Mouse (Mus musculus) MEL (cell line): ENCODE measurements around the gene Stra6l. TPM values are rescaled to one million over a fixed set of nuclear protein-coding genes. Genes with fewer than 3 reads are reported as not detected.
A peak's percentile ranks its signal among the peaks of the same experiment; 100 is the strongest.

Experiments used
- DNase-seq: peaks from one replicate; pipeline ENCODE4 v3.0.0; 2011; ENCODE audit warnings: low read depth, low spot score
- H3K27ac ChIP-seq: 2 replicates; pipeline ENCODE4 v1.5.1; 2012; ENCODE audit warnings: low read depth, mild to moderate bottlenecking, control low read depth, low read length, moderate library complexity; ENCODE audit not compliant: control insufficient read depth
- H3K27me3 ChIP-seq, 2 experiments: fragments of 150-350 bp in 1 of 2; sonication (generic) in 1 of 2; 2 replicates each; pipeline ENCODE4 v1.6.1; 2012; ENCODE audit warnings: low read length in 2 of 2, mild to moderate bottlenecking in 2 of 2, improper control_type of control experiment in 1 of 2, moderate library complexity in 1 of 2; ENCODE audit not compliant: insufficient read depth in 2 of 2, control insufficient read depth in 1 of 2
- H3K36me3 ChIP-seq, 2 experiments: 2 replicates each; pipeline ENCODE4 v1.6.1; 2012 to 2014; ENCODE audit warnings: low read length in 2 of 2, improper control_type of control experiment in 1 of 2, inconsistent platforms in 1 of 2, mild to moderate bottlenecking in 1 of 2; ENCODE audit not compliant: insufficient read depth in 2 of 2, control insufficient read depth in 1 of 2
- H3K4me1 ChIP-seq, 2 experiments: fragments of 150-350 bp in 1 of 2; sonication (generic) in 1 of 2; 2 replicates each; pipeline ENCODE4 v1.6.1; 2012; ENCODE audit warnings: low read length in 2 of 2, improper control_type of control experiment in 1 of 2, mild to moderate bottlenecking in 1 of 2; ENCODE audit not compliant: insufficient read depth in 2 of 2, control insufficient read depth in 1 of 2
- H3K4me3 ChIP-seq, 2 experiments: fragments of 150-350 bp in 1 of 2; sonication (generic) in 1 of 2; 2 replicates each; pipeline ENCODE4 v1.5.1; 2012; ENCODE audit warnings: low read depth in 2 of 2, low read length in 2 of 2, mild to moderate bottlenecking in 2 of 2, moderate library complexity in 2 of 2, control low read depth in 1 of 2, improper control_type of control experiment in 1 of 2; ENCODE audit not compliant: control insufficient read depth in 1 of 2, insufficient read depth in 1 of 2
- H3K79me2 ChIP-seq: 2 replicates; pipeline ENCODE4 v1.6.1; 2012; ENCODE audit warnings: mild to moderate bottlenecking, low read length, moderate library complexity; ENCODE audit not compliant: control insufficient read depth, poor library complexity, insufficient read depth
- H3K9ac ChIP-seq: 2 replicates; pipeline ENCODE4 v1.6.1; 2012; ENCODE audit warnings: low read depth, mild to moderate bottlenecking, control low read depth, low read length, moderate library complexity; ENCODE audit not compliant: control insufficient read depth, poor library complexity, severe bottlenecking
- H3K9me3 ChIP-seq: fragments of 150-350 bp; sonication (generic); replicated peaks from 2 replicates; pipeline ENCODE4 v1.6.1; 2012; ENCODE audit warnings: mild to moderate bottlenecking, low read length, improper control_type of control experiment, moderate library complexity; ENCODE audit not compliant: insufficient read depth
- BHLHE40 ChIP-seq: IDR thresholded peaks from 2 replicates; pipeline ENCODE4 v1.6.1; 2012; ENCODE audit warnings: low read depth, mild to moderate bottlenecking, inconsistent platforms, low read length, improper control_type of control experiment, borderline replicate concordance
- CHD2 ChIP-seq: IDR thresholded peaks from 2 replicates; pipeline ENCODE4 v1.6.1; 2011; ENCODE audit warnings: low read length, improper control_type of control experiment
- CTCF ChIP-seq, 3 experiments: IDR thresholded peaks in 2 of 3; conservative IDR thresholded peaks in 1 of 3; 2 replicates each; pipeline ENCODE4 v1.5.1; 2011 to 2012; ENCODE audit warnings: low read length in 3 of 3, low read depth in 2 of 3, mild to moderate bottlenecking in 2 of 3, improper control_type of control experiment in 1 of 3, inconsistent platforms in 1 of 3, mixed read lengths in 1 of 3, moderate library complexity in 1 of 3; ENCODE audit not compliant: control insufficient read depth in 1 of 3, insufficient read depth in 1 of 3, poor library complexity in 1 of 3, severe bottlenecking in 1 of 3
- ELF1 ChIP-seq: IDR thresholded peaks from 2 replicates; pipeline ENCODE4 v1.6.1; 2014; ENCODE audit warnings: low read depth, mild to moderate bottlenecking, inconsistent platforms, low read length, improper control_type of control experiment, moderate library complexity
- GABPA ChIP-seq: IDR thresholded peaks from 2 replicates; pipeline ENCODE4 v1.6.1; 2012; ENCODE audit warnings: low read depth, mild to moderate bottlenecking, inconsistent platforms, low read length, improper control_type of control experiment, moderate library complexity
- JUND ChIP-seq: IDR thresholded peaks from 2 replicates; pipeline ENCODE4 v1.6.1; 2011; ENCODE audit warnings: low read depth, mild to moderate bottlenecking, improper control_type of control experiment, low read length
- MAX ChIP-seq: IDR thresholded peaks from 2 replicates; pipeline ENCODE4 v1.6.1; 2011; ENCODE audit warnings: low read length, improper control_type of control experiment
- MAZ ChIP-seq: IDR thresholded peaks from 2 replicates; pipeline ENCODE4 v1.6.1; 2012; ENCODE audit warnings: low read depth, mild to moderate bottlenecking, inconsistent platforms, low read length, improper control_type of control experiment
- MYC ChIP-seq: IDR thresholded peaks from 2 replicates; pipeline ENCODE4 v1.6.1; 2011; ENCODE audit warnings: low read depth, mild to moderate bottlenecking, low read length, improper control_type of control experiment, moderate library complexity
- NELFE ChIP-seq: IDR thresholded peaks from 2 replicates; pipeline ENCODE4 v1.6.1; 2011; ENCODE audit warnings: low read depth, low read length, improper control_type of control experiment
- NRF1 ChIP-seq: IDR thresholded peaks from 2 replicates; pipeline ENCODE4 v1.6.1; 2014; ENCODE audit warnings: low read depth, mild to moderate bottlenecking, inconsistent platforms, low read length, improper control_type of control experiment, moderate library complexity; ENCODE audit not compliant: poor library complexity, insufficient read depth, severe bottlenecking
- RAD21 ChIP-seq: IDR thresholded peaks from 2 replicates; pipeline ENCODE4 v1.6.1; 2011; ENCODE audit warnings: mild to moderate bottlenecking, low read depth, low read length, improper control_type of control experiment
- SMC3 ChIP-seq: IDR thresholded peaks from 2 replicates; pipeline ENCODE4 v1.6.1; 2011; ENCODE audit warnings: low read depth, low read length, improper control_type of control experiment
- TBP ChIP-seq: IDR thresholded peaks from 2 replicates; pipeline ENCODE4 v1.8.0; 2011; ENCODE audit warnings: low read depth, low read length, improper control_type of control experiment
- USF1 ChIP-seq: IDR thresholded peaks from 2 replicates; pipeline ENCODE4 v1.6.1; 2014; ENCODE audit warnings: low read depth, mild to moderate bottlenecking, inconsistent platforms, low read length, improper control_type of control experiment, moderate library complexity
- USF2 ChIP-seq, 2 experiments: IDR thresholded peaks; 2 replicates each; pipeline ENCODE4 v1.6.1; 2011 to 2012; ENCODE audit warnings: improper control_type of control experiment in 2 of 2, low read length in 2 of 2, borderline replicate concordance in 1 of 2, inconsistent platforms in 1 of 2, low read depth in 1 of 2, mild to moderate bottlenecking in 1 of 2; ENCODE audit not compliant: insufficient read depth in 1 of 2
- ZMIZ1 ChIP-seq: IDR thresholded peaks from 2 replicates; pipeline ENCODE4 v1.6.1; 2012; ENCODE audit warnings: low read depth, mild to moderate bottlenecking, inconsistent platforms, low read length, improper control_type of control experiment, moderate library complexity
- polyA plus RNA-seq, 2 experiments: library from polyadenylated mRNA; stranded (reverse) in 1 of 2; unstranded in 1 of 2; fragments of >175 nt in 1 of 2; fragments of >200 nt in 1 of 2; gene quantifications; 2 replicates each; pipeline versions ENCODE4 v1.2.1 to v1.2.4; 2012; ENCODE audit warnings: low replicate concordance in 2 of 2, low read depth in 1 of 2; ENCODE audit not compliant: insufficient read length in 2 of 2, insufficient read depth in 1 of 2, missing spikeins in 1 of 2
- total RNA-seq: library from RNA; depleted of rRNA; stranded (reverse); fragments of 300-350 nt; gene quantifications from 2 replicates; pipeline ENCODE4 v1.2.3, GENCODE M21; 2012

The Stra6l gene
- total and polyA plus RNA-seq, 3 experiments = not detected

GRCm38 (mm10) chr4:45820074-45820830 lies 28.2 kb upstream of the Stra6l start:
- TF ChIP-seq USF2 (IDR thresholded peaks at IDR 0.05; ENCODE audit: borderline replicate concordance in 1 of 2, insufficient read depth in 1 of 2, low read depth in 1 of 2, low read length in 2 of 2) = no peak
- TF ChIP-seq NELFE = no peak
- TF ChIP-seq MYC = no peak
- TF ChIP-seq MAZ = peak; percentile 23; the same call in 1 of the 2 replicates
- no peak for TF ChIP-seq USF1
- no peak for TF ChIP-seq TBP
- TF ChIP-seq CTCF (IDR thresholded peaks at IDR 0.05 in 2 of 3, conservative IDR thresholded peaks at IDR 0.05 in 1 of 3; ENCODE audit: control insufficient read depth in 1 of 3, insufficient read depth in 1 of 3, low read depth in 2 of 3, low read length in 3 of 3, poor library complexity in 1 of 3, severe bottlenecking in 1 of 3) = peak; percentile 79 to 86 (median 83)
- TF ChIP-seq JUND = no peak
- TF ChIP-seq GABPA = no peak
- TF ChIP-seq ELF1 = no peak
- TF ChIP-seq SMC3 = peak; percentile 57
- peak; percentile 42 for TF ChIP-seq RAD21
- no peaks in the 10 kb centered on the region for H3K4me1 ChIP-seq
- H3K9me3 ChIP-seq = no peaks in the 10 kb centered on the region
- H3K27me3 ChIP-seq = peaks cover 0 to 9% of the 10 kb centered on the region in 2 experiments; a peak in 2 of 4 replicates
- DNase-seq = peak; percentile 63
- H3K27ac ChIP-seq = no peak overlapping the region
- H3K36me3 ChIP-seq = no peaks in the 10 kb centered on the region
- no peak overlapping the region for H3K9ac ChIP-seq
- H3K4me3 ChIP-seq = no peak overlapping the region
- no peaks in the 10 kb centered on the region for H3K79me2 ChIP-seq

GRCm38 (mm10) chr4:45821995-45822394 lies 26.5 kb upstream of the Stra6l start:
- Histone ChIP-seq H3K27me3 (peaks cover 0 to 9% of the 10 kb centered on the region in 2 experiments; a peak in 2 of 4 replicates), H3K4me3 (no peak overlapping the region), H3K27ac (no peak overlapping the region)

More at GRCm38 (mm10) chr4:45821995-45822394, 26.5 kb upstream of the Stra6l start:
- TF ChIP-seq NRF1 = no peak
- no peak for TF ChIP-seq SMC3
- no peak for TF ChIP-seq ZMIZ1
- no peak for TF ChIP-seq GABPA
- no peak for TF ChIP-seq CHD2
- no peak for TF ChIP-seq BHLHE40
- no peak for TF ChIP-seq MAX
- TF ChIP-seq, all 39 proteins: peak for 0
- Histone ChIP-seq H3K4me1 (no peaks in the 10 kb centered on the region), H3K9ac (no peak overlapping the region), H3K79me2 (no peaks in the 10 kb centered on the region), H3K9me3 (no peaks in the 10 kb centered on the region), H3K36me3 (no peaks in the 10 kb centered on the region)
- DNase-seq = no peak
